Mouse (Mus musculus) right cerebral cortex, postnatal 36 days (tissue): ENCODE data around the gene Ptprd.

ENCODE experiments used
- DNase-seq, 2 experiments: peaks; one replicate each; pipeline ENCODE4 v3.0.0; 2022; ENCODE audit warnings: low spot score in 2 of 2, mixed read lengths in 1 of 2

The Ptprd gene

DNA sequence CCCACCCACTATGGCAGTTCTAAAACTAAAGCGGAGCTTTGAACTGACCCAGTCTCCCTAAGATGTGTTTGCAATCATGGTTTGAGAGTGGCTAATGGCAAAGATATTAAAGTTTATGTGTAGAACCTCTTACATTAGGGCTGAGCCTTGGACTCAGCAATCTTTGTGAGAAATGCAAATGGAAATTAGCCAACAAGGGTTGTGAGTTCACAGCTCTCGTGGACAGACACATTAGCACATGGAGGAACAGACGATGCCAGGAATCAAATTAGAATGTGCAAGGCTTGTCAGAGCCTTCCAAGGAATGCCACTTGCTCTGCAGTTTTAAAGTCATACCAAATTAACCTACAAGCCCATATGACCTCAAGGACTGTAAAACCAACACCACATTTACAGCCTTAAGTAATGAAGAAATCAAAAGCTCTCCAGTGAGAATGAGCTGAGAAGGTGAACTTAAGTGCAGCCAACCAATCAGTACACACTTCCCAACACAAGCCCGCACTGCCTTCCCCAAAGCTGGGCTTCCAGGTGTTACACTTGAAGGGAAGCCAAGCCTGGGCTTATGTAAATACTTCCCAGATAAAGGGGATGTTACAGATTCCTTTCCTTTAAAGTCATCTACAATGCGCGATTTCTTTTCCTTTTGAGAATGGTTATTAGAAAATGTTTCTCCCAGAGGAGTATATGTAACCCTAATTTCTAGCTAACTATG lies 2258.3 kb downstream of the Ptprd start:
- DNase-seq: no peak

DNA sequence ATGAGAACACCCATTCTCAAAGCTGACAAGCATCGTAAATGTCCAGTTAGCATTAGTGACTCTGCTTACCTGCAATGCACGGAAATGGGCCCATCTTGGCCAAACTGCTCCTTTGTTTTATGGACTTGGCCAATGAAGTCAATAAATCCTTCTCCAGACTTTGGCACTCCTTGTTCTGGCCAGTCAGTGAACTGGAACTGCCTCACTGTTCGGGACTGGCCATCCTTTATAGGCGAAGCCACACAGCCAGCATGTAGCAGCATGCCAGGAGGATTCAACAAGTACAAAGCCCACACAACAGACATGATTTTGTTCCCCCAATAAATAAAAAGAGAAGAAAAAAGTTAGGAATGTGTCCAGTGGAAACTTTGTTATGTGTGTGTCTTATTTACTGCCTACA lies 2261.2 kb downstream of the Ptprd start:
- no peak for DNase-seq

DNA sequence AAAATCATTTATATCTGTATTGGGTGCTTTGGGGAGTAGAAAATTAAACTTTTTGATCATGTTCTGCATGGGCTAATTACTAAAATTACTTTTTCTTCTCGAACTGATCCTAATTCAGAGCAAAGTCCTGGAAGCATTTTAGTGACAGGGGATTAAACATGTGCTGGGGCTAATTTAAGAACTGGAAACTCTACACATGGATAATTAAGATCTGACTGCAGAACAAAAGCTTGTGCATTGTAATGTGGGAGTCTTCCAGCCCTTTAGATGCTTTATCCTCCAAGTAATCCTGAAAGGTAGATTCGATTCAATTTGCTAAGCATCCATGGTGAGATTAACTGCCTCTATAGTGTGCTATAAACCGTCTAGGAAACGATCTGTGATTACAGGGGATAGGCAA lies 2316.9 kb downstream of the Ptprd start:
- no peak for DNase-seq
